Mouse (Mus musculus) liver, embryonic 14.5 days (tissue): ENCODE data around the gene Syne4. TPM values are rescaled to one million over a fixed set of nuclear protein-coding genes. Genes with fewer than 3 reads are reported as not detected.

Experiments used
- ATAC-seq: fragments of 200-750 bp; cut with Nextera tagmentation; 2 replicates; pipeline ENCODE4 v1.8.0; 2017; ENCODE audit warnings: moderate number of reproducible peaks, mild to moderate bottlenecking, moderate library complexity; ENCODE audit not compliant: insufficient read depth
- DNase-seq, 3 experiments: peaks; one replicate each; pipeline ENCODE4 v3.0.0-alpha.2; 2012 to 2013; ENCODE audit warnings: low read depth in 3 of 3, low spot score in 3 of 3
- H3K27ac ChIP-seq: fragments of 300-500 bp; sonication (generic); 2 replicates; pipeline ENCODE4 v1.5.1; 2014; ENCODE audit warnings: moderate library complexity, mild to moderate bottlenecking, control low read depth, inconsistent platforms
- H3K27me3 ChIP-seq: fragments of 300-500 bp; sonication (generic); 2 replicates; pipeline ENCODE4 v1.6.1; 2014; ENCODE audit warnings: mild to moderate bottlenecking, low read length, moderate library complexity; ENCODE audit not compliant: control insufficient read depth, insufficient read depth
- H3K36me3 ChIP-seq: fragments of 300-500 bp; sonication (generic); replicated peaks from 2 replicates; pipeline ENCODE4 v1.6.1; 2014; ENCODE audit warnings: low read depth; ENCODE audit not compliant: control insufficient read depth, insufficient read depth
- H3K4me1 ChIP-seq, 2 experiments: fragments of 200-500 bp in 1 of 2; fragments of 300-500 bp in 1 of 2; sonication (generic) in 1 of 2; replicated peaks; 2 replicates each; pipeline ENCODE4 v1.6.1; 2012 to 2014; ENCODE audit warnings: antibody characterized with exemption in 1 of 2, inconsistent platforms in 1 of 2, low read length in 1 of 2; ENCODE audit not compliant: control insufficient read depth in 2 of 2, insufficient read depth in 2 of 2
- H3K4me2 ChIP-seq: fragments of 300-500 bp; sonication (generic); 2 replicates; pipeline ENCODE4 v1.6.1; 2014; ENCODE audit warnings: low read depth, mild to moderate bottlenecking, control low read depth, moderate library complexity
- H3K4me3 ChIP-seq, 2 experiments: fragments of 200-500 bp in 1 of 2; fragments of 300-500 bp in 1 of 2; sonication (generic) in 1 of 2; 2 replicates each; pipeline ENCODE4 v1.5.1; 2012 to 2014; ENCODE audit warnings: low read depth in 2 of 2, low read length in 2 of 2, mild to moderate bottlenecking in 2 of 2, control low read depth in 1 of 2, inconsistent platforms in 1 of 2, moderate library complexity in 1 of 2; ENCODE audit not compliant: insufficient read depth in 1 of 2
- H3K9ac ChIP-seq: fragments of 300-500 bp; sonication (generic); replicated peaks from 2 replicates; pipeline ENCODE4 v1.6.1; 2014; ENCODE audit warnings: mild to moderate bottlenecking, control low read depth, moderate library complexity
- H3K9me3 ChIP-seq: fragments of 300-500 bp; sonication (generic); 2 replicates; pipeline ENCODE4 v1.6.1; 2016; ENCODE audit warnings: low read length, mixed read lengths; ENCODE audit not compliant: control insufficient read depth
- CTCF ChIP-seq: IDR thresholded peaks from 2 replicates; pipeline ENCODE4 v1.5.1; 2016; ENCODE audit warnings: antibody characterized with exemption, low read depth, control low read depth
- EP300 ChIP-seq: IDR thresholded peaks from 2 replicates; pipeline ENCODE4 v1.6.1; 2016; ENCODE audit warnings: antibody characterized with exemption, low read depth
- WGBS: fragments of 180-500 bp; shearing (Covaris S2); extraction: QIAGEN DNeasy Blood & Tissue Kit; methylation state at CpG from one replicate; pipeline ENCODE4 v1.1.7; 2014; ENCODE audit not compliant: insufficient replicate concordance; 5-methylcytosine and 5-hydroxymethylcytosine counted together
- polyA plus RNA-seq, 2 experiments: library from polyadenylated mRNA; depleted of rRNA in 1 of 2; stranded (reverse) in 1 of 2; unstranded in 1 of 2; fragments of >200 nt; fragmentation: Nextera tagmentation in 1 of 2; extraction: Ambion mirVana in 1 of 2; gene quantifications; 2 replicates each; pipeline versions ENCODE4 v1.2.1 to v1.2.3; 2012 to 2014

Gene Syne4
- polyA plus RNA-seq (2012; rRNA removed) (11.1 and 12.0 TPM in 2 replicates), polyA plus RNA-seq (2014; fragmentation: Nextera tagmentation; extraction: Ambion mirVana) (7.0 and 7.6 TPM in 2 replicates)

GRCm38 (mm10) chr7:30314721-30315155, at the start of gene Syne4:
Syne4 (plus strand) TSS chr7:30314807.
- no peaks in the 10 kb centered on the region for H3K27me3 ChIP-seq
- peaks cover 0 to 1% of the 10 kb centered on the region in 2 experiments; a peak in 1 of 4 replicates for H3K4me1 ChIP-seq
- no peaks in the 10 kb centered on the region for H3K9me3 ChIP-seq
- DNase-seq (no peak), ATAC-seq (0 out of 2 replicates have a peak, but pooled peaks have one; percentile 7)
- peak within 1 kb of the TSS; percentile 25 to 33 for H3K4me3 ChIP-seq
- TF ChIP-seq EP300 (no peak), CTCF (no peak)
- no peak within 1 kb of the TSS; the same call in 1 of the 2 replicates for H3K9ac ChIP-seq
- WGBS = 4% methylated on average over 9 of the region's 9 CpGs
- no peaks in the 10 kb centered on the region for H3K36me3 ChIP-seq
- peak within 1 kb of the TSS; percentile 34 for H3K4me2 ChIP-seq
- no peak within 1 kb of the TSS for H3K27ac ChIP-seq

- DNase-seq (no peak), ATAC-seq (no peak)
- Histone ChIP-seq H3K4me2 (no peak overlapping the region), H3K27ac (no peak overlapping the region), H3K9ac (no peak overlapping the region), H3K4me3 (no peak overlapping the region), H3K36me3 (peaks cover 9% of the 10 kb centered on the region), H3K9me3 (no peaks in the 10 kb centered on the region), H3K27me3 (no peaks in the 10 kb centered on the region), H3K4me1 (no peaks in the 10 kb centered on the region)
- no peak for TF ChIP-seq EP300
- TF ChIP-seq CTCF = no peak
- WGBS = 52% methylated on average over 2 of the region's 2 CpGs
These were observed 49.6 kb upstream of the Syne4 start for GRCm38 (mm10) chr7:30265041-30265440.

GRCm38 (mm10) chr7:30265531-30265930, 49.1 kb upstream of the Syne4 start:
- H3K27me3 ChIP-seq = no peaks in the 10 kb centered on the region
- H3K9ac ChIP-seq = no peak overlapping the region
- no peak overlapping the region for H3K4me2 ChIP-seq
- peaks cover 9% of the 10 kb centered on the region for H3K36me3 ChIP-seq
- no peaks in the 10 kb centered on the region for H3K9me3 ChIP-seq
- ATAC-seq (no peak), DNase-seq (no peak)
- 78% methylated on average over 5 of the region's 5 CpGs for WGBS
- TF ChIP-seq CTCF (no peak), EP300 (no peak)
- no peak overlapping the region for H3K27ac ChIP-seq
- no peaks in the 10 kb centered on the region for H3K4me1 ChIP-seq
- H3K4me3 ChIP-seq = no peak overlapping the region

GRCm38 (mm10) chr7:30265935-30266334, 48.7 kb upstream of the Syne4 start:
- TF ChIP-seq CTCF (no peak), EP300 (no peak)
- WGBS = 77% methylated on average over 7 of the region's 7 CpGs
- H3K4me2 ChIP-seq = no peak overlapping the region
- H3K36me3 ChIP-seq = peaks cover 9% of the 10 kb centered on the region
- no peak overlapping the region for H3K4me3 ChIP-seq
- H3K9ac ChIP-seq = no peak overlapping the region
- H3K9me3 ChIP-seq = no peaks in the 10 kb centered on the region
- no peaks in the 10 kb centered on the region for H3K4me1 ChIP-seq
- DNase-seq (no peak), ATAC-seq (no peak)
- H3K27me3 ChIP-seq = no peaks in the 10 kb centered on the region
- no peak overlapping the region for H3K27ac ChIP-seq

GRCm38 (mm10) chr7:30266780-30267179, 47.8 kb upstream of the Syne4 start:
- TF ChIP-seq CTCF (no peak), EP300 (no peak)
- 81% methylated on average over 3 of the region's 3 CpGs for WGBS
- ATAC-seq = no peak

More at GRCm38 (mm10) chr7:30266780-30267179, 47.8 kb upstream of the Syne4 start:
- no peak overlapping the region for H3K9ac ChIP-seq
- H3K4me3 ChIP-seq = no peak overlapping the region
- no peak for DNase-seq
- H3K27ac ChIP-seq = no peak overlapping the region
- H3K36me3 ChIP-seq = peaks cover 9% of the 10 kb centered on the region
- H3K27me3 ChIP-seq = no peaks in the 10 kb centered on the region
- H3K9me3 ChIP-seq = no peaks in the 10 kb centered on the region
- H3K4me1 ChIP-seq = no peaks in the 10 kb centered on the region
- no peak overlapping the region for H3K4me2 ChIP-seq
